Mouse (Mus musculus): ENCODE measurements around the gene Socs7.
"Not testable (repeated sequence)": the region's sequence is repeated elsewhere in the genome, so short reads cannot be mapped to it uniquely, and the experiment has no call there.

Gene Socs7

DNA sequence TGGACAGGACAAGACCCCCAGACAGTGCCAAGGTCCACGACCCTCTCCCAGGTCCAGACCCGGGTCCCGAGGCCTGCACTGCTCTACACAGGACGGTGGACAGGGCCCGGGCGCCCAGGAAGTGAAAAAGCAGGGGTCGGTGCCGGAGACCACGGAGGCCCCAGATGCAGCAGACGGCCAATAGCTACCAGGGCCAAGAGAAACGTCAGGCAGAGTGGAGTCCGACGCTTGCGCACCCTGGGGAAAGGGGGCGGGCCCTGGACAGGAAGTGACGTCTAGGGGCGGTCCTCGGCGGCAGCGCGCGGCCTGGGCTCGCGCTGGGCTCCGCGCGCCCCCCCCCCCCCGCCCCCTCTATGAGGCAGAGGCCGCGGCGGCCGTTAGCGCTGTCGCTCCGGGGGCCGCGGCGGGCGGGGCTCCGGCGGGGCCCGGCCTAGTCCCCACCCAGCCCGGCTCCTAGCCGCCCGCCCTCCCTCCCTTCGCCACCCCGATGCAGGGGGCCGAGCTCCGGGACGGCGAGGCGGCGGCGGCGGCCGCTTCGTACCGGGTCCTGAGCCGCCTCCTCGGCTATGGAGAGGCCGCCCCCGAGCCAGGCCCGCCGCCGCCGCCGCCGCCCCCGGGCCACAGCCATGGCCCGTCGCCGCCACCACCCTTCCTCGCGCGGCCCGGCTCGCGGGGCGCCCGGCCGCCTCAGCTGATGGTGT is at the start of gene Socs7:
Gene Socs7, plus strand, starts transcription at position 604 of the 701 bp plus-strand sequence.
- ATAC-seq (ENCODE audit: low TSS enrichment), result peak; percentile 93

DNA sequence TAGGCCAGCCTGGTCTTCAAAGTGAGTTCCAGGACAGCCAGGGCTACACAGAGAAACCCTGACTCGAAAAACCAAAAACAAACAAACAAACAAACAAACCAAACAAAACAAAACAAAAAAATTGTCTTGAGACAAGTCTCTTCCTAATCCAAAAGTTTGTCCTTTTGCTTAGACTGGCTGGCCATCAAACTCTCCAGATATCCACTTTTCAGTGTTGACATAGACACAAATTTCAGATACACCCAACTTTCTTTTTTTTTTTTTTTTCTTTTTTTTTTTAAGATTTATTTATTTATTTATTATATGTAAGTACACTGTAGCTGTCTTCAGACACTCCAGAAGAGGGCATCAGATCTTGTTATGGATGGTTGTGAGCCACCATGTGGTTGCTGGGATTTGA is 49.5 kb upstream of the Socs7 start:
- not testable (repeated sequence) for ATAC-seq (ENCODE audit: low TSS enrichment)

GRCm38 (mm10) chr11:97314110-97314509 is 48.2 kb upstream of the Socs7 start:
- no peak for ATAC-seq (ENCODE audit: low TSS enrichment)

DNA sequence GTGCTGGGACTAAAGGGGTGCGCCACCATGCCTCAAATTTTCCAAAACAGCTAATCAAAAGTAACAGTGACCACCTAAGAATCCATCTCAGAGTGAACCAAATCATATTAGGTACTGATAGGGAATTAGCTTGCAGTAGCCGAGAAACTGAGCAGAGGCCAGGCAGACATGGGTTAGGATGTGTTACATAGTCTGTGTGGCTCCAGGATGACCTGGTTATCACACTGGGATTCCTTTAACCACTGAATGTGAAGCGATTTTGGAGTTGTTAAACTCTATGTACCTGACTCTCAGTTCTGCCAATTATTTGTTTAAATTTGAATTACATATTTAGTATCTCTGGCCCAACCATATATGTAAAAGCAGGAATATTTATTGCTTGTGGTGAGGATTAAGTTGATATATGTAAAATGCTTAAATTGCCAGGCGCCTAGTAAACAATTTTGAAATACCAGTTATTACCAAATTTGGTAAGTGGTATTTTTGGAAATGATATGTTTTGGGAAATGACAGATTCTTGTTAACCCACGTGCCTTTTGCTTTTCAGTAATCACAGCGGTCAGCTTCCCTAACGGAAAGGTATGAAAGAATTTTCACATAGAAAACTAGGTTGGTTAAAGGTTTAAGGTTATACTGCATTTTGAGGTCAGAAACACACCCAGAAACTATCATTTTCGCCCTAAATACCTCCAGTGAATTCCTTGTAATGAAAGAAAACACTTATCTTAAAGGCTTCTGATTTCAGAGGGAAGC is 47.4 kb upstream of the Socs7 start:
- 0 out of 2 replicates have a peak, but pooled peaks have one; percentile 2 for ATAC-seq (ENCODE audit: low TSS enrichment)

DNA sequence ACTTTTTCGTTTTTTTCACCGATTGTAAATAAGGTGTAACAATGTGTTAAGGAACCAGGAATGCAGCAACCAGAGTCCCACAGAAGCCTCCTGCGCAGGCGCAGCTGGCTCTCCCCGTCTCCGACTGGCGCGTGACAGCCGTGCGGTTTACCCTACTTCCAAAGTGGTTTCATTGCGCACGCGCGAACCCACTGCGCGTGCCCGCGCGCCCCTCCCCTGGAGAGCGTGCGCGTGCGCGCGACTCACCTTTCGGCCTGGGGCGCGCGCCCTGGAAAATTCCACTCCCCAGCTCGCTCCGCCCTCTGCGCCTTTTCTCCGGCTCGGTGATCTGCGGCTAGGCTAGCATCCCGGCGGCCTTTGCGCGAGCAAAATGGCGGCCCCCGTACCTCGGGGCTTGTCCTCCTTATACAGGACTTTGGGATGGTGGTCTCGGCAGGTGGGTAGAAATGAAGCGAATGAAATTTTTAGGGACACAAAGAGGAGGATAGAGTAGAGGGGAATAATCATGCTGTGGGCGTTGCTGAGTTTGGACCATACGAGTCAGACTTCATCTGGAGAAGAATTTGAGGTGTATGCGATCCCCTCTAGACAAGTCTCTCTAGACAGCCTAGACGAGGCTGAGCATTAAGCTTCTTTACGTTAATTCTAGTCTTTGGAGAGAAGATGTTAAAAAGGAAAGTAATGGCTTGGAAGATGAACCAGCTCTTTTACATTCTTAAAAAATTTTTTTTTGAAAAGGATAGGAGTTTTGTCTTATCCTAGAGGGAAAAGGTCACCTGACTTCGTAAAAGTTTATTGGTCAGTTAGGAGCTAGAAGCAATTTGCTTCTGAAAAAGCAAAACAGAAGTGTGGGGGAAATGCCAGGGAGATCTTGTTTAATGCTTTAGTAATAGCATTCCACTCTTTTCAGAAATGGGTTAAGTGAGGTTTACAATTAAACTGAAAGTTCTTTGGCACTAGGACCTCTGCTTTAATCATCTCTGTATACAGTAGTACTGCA is 46.5 kb upstream of the Socs7 start, which contains the start of gene Mrpl45:
Gene Mrpl45, plus strand, starts transcription at position 213 of the 1,000 bp plus-strand sequence.
- peak; percentile 95 for ATAC-seq (ENCODE audit: low TSS enrichment)

- no peak for ATAC-seq (ENCODE audit: low TSS enrichment)
Observed at GRCm38 (mm10) chr11:97321197-97321596, 41.2 kb upstream of the Socs7 start.

DNA sequence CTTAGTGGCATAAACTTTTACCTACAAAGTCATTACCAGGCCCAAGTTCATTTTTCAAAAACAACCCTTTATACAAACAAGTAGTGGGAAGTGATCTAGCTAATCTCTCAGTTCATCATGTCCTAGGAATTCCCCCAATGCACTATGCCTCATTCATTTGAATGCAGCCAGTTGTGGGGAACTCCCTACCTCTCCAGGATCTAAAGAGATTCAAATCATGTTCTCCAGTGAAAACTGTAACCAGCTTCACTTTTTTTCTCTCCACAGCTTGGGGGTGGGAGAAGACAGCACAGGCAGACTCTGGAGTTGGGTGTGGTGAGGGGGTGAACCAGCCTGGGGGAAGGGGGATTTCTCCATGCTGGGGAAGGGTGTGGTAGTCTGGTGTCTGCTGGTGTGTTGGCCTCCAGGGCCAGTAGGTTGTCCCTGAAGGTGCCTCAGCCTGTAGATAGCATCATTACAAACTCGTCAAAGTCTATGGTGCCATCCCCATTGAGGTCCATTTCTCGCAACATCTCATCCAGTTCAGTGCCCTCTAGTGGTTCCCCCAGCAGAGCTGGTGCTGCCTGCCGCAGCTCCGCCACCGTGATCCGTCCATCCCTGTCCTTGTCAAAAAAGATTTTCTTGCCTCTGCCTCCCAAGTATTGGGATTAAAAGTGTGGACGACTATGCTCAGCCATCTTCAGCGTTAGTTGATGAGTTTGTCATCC is 40.3 kb upstream of the Socs7 start:
- not testable (repeated sequence) for ATAC-seq (ENCODE audit: low TSS enrichment)

- ATAC-seq (ENCODE audit: low TSS enrichment), result no peak
Observed at GRCm38 (mm10) chr11:97325224-97325623, 37.1 kb upstream of the Socs7 start.

- ATAC-seq (ENCODE audit: low TSS enrichment), result peak; percentile 85
Observed at GRCm38 (mm10) chr11:97328148-97328547, 34.2 kb upstream of the Socs7 start.

DNA sequence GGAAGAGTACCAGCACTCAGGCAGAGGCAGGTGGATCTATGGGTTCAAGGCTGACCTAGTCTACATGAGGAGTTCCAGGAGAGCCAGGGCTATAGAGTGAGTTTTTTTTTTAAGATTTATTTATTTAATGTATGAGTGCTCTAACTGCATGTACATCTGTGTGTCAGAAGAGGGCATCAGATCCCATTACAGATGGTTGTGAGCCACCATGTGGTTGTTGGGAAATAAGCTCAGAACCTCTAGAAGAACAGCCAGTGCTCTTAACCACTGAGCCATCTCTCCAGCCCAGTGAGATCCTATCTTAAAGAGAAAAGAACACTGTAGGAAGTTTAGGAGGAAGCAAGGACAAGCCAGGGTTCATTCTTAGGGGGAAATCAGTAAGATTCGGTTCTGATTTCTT is 32.0 kb upstream of the Socs7 start:
- no peak for ATAC-seq (ENCODE audit: low TSS enrichment)

DNA sequence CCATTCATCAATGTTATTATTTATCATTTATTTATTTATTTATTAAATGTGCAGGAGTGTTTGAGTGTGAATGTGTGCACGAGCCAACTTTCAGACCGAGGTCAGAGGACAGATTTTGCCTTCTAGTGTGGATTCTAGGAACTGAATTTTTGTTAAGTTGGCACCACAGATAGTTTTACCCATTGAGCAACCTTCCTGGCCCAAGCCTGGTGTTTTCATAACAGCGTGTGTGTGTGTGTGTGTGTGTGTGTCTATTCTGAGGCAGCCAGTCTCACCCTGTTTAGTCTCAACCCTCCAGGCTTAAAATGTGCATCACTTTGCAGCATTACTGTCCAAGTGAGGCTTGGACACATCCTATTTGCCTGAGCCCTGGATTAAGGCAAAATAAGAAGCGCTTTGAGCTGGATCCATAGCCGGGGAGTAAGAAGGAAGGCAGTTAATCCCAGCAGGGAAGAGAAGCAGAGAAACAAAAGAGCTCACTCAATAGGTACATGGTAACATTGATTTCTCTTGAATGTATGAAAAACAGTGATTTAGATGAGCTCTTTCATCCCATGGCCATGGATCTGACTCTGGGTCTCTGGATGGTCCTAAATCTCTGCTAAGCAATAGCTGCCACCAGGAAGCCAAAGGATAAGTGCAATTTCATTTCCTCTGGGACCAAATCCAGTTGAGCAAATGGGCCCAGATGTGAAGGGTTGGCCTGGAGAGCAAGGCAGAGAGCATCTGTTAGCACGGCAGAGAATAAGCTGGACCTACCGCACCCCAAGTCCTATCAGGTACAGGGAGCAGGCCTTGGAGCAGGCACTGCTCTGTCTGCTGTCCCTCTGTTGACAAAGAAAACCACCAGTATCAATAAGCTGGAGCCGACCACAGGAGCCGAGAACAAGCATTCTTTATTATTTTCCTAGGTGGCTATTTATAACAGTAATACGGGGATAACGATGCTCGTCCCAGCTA is 30.8 kb upstream of the Socs7 start:
- ATAC-seq (ENCODE audit: low TSS enrichment), result no peak

GRCm38 (mm10) chr11:97333044-97333443 is 29.3 kb upstream of the Socs7 start:
- ATAC-seq (ENCODE audit: low TSS enrichment), result no peak

DNA sequence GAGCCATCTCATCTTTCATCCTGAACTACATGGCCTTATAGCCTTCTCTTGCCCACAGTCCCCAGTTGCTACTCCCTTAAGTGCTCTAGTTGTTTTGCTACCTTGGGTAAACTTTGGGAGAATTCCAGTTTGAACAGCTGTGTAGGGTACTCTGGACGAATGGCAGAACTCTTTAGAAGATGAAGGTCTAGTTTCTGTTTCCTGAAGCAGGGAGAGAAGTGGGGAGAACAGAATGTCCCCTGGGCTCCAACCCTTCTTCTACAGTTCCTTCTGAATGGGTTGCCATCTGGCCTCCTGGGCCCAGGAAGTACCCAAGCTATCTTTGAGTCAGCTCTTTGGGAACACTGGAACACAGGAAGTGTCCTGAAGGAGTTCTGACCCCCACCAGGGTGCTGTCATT is 28.5 kb upstream of the Socs7 start:
- no peak for ATAC-seq (ENCODE audit: low TSS enrichment)

GRCm38 (mm10) chr11:97334400-97334799 is 28.0 kb upstream of the Socs7 start:
- no peak for ATAC-seq (ENCODE audit: low TSS enrichment)

- ATAC-seq (ENCODE audit: low TSS enrichment), result no peak
Observed at GRCm38 (mm10) chr11:97336238-97336637, 26.1 kb upstream of the Socs7 start.

DNA sequence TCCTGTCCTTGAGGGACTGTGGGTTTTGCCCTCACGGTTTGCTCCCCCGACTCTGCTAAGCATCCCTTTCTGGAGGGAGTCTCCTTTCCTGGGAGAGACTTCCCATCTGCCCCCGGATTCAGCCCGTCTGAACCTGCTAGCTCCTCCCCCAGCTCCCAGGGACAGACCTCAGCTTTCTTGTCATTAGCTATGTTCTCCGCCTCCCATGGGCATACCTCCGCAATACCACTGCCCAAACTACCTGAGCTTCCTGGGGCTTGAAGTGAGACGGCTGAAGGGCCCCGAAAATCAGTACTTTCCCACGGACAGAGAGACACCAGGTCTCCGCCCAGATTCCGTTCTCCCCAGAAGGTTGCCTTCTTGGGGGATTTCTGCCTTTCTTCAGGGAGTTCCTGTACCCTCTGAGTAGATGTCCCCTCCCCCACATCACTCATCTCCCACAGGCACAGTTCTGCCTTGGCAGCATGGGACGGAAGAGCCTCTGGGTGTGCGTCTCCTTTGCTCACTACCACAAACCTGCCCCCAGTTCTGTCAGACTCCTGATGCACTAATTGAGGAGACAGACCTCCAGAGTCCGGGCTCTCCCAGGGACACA is 25.5 kb upstream of the Socs7 start:
- ATAC-seq (ENCODE audit: low TSS enrichment), result no peak

GRCm38 (mm10) chr11:97337363-97337762 is 25.0 kb upstream of the Socs7 start:
- ATAC-seq (ENCODE audit: low TSS enrichment), result no peak

GRCm38 (mm10) chr11:97338302-97338976 is 23.9 kb upstream of the Socs7 start:
- no peak for ATAC-seq (ENCODE audit: low TSS enrichment)

DNA sequence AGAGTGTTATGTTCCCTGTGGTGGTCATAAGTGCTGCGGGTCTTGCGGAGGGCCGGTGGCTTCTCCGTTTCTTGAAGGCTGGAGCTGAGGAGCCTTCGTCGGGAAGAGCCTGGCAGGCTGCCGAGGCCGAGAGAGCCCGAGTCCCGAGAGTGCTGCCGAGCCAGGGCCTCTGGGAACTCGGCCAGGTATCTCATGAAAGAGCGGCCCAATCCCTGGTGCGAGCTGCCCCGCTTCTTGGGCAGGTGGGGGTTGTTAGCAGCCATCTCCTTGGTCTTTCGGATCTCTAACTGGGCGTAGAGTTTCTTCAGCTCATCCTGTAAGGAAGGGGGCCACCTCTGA is 23.4 kb upstream of the Socs7 start:
- no peak for ATAC-seq (ENCODE audit: low TSS enrichment)

Data from frontal cortex, adult (tissue).